Mouse (Mus musculus): ENCODE results near the gene Olfr1098. TPM values are rescaled to one million over a fixed set of nuclear protein-coding genes. Genes with fewer than 3 reads are reported as not detected.

Olfr1098 gene
- total RNA-seq (2012; rRNA removed) (not detected in 2 replicates), total RNA-seq (2014; rRNA removed) (not detected in 2 replicates), polyA plus RNA-seq (2012; ENCODE audit: insufficient read length, low read depth) (not detected in 2 replicates)

- TF ChIP-seq JUN (IDR thresholded peaks at IDR 0.05; ENCODE audit: insufficient read depth, low read depth, low read length) (no peak), POLR2AphosphoS2 (IDR thresholded peaks at IDR 0.05; ENCODE audit: low read depth, low read length) (no peak), SMC3 (IDR thresholded peaks at IDR 0.05; ENCODE audit: low read depth, low read length) (no peak), POLR2A (IDR thresholded peaks at IDR 0.05; ENCODE audit: low read depth, low read length) (no peak)
- H3K27me3 ChIP-seq (replicated peaks), result no peaks in the 10 kb centered on the region
- no peak within 1 kb of the TSS for H3K9ac ChIP-seq (ENCODE audit: insufficient read depth, low read depth)
- no peak within 1 kb of the TSS for H3K4me3 ChIP-seq (replicated peaks in 1 of 3; ENCODE audit: low read depth in 2 of 3, low read length in 2 of 3, poor library complexity in 1 of 3)
- no peaks in the 10 kb centered on the region for H3K79me2 ChIP-seq (replicated peaks; ENCODE audit: control insufficient read depth, extremely low read depth, insufficient read depth, poor library complexity, severe bottlenecking)
- H3K9me3 ChIP-seq (replicated peaks; ENCODE audit: low read length), result peaks cover 4% of the 10 kb centered on the region
- no peak within 1 kb of the TSS for H3K27ac ChIP-seq (ENCODE audit: insufficient read depth, low read depth)
- H3K36me3 ChIP-seq (replicated peaks in 1 of 2; ENCODE audit: control insufficient read depth in 1 of 2, insufficient read depth in 1 of 2, low read length in 1 of 2), result no peaks in the 10 kb centered on the region
- dilution Hi-C loops (cut with MboI; ENCODE audit: extremely low pct_ligation_motif_present, extremely low pct_unique_long_range_greater_than_20kb, low sequenced_read_pairs) (no loop called here), in situ Hi-C loops (cut with MboI; ENCODE audit: low pct_ligation_motif_present, low pct_unique_long_range_greater_than_20kb, low sequenced_read_pairs) (no loop called here)
- DNase-seq (ENCODE audit: extremely low read depth), result no peak
- no peak within 1 kb of the TSS for H3K4me2 ChIP-seq (ENCODE audit: insufficient read depth, low read depth, poor library complexity, severe bottlenecking)
- H3K4me1 ChIP-seq (ENCODE audit: control insufficient read depth in 1 of 2, insufficient read depth in 2 of 2), result no peaks in the 10 kb centered on the region
Observed at GRCm38 (mm10) chr2:86924445-86924844, at the start of gene Olfr1098. Olfr1098 (minus strand) TSS chr2:86924545.

- in situ Hi-C loops (cut with MboI; ENCODE audit: low pct_ligation_motif_present, low pct_unique_long_range_greater_than_20kb, low sequenced_read_pairs) (no loop called here), dilution Hi-C loops (cut with MboI; ENCODE audit: extremely low pct_ligation_motif_present, extremely low pct_unique_long_range_greater_than_20kb, low sequenced_read_pairs) (no loop called here)
Observed at GRCm38 (mm10) chr2:86960593-86960992, 36.2 kb upstream of the Olfr1098 start, which contains the start of gene Olfr1099. Olfr1099 (minus strand) TSS chr2:86960693.

GRCm38 (mm10) chr2:86926557-86926956 lies 2.2 kb upstream of the Olfr1098 start:
- Histone ChIP-seq H3K4me2 (ENCODE audit: insufficient read depth, low read depth, poor library complexity, severe bottlenecking) (no peak overlapping the region), H3K9ac (ENCODE audit: insufficient read depth, low read depth) (no peak overlapping the region), H3K27ac (ENCODE audit: insufficient read depth, low read depth) (no peak overlapping the region), H3K9me3 (replicated peaks; ENCODE audit: low read length) (peaks cover 9% of the 10 kb centered on the region), H3K36me3 (replicated peaks in 1 of 2; ENCODE audit: control insufficient read depth in 1 of 2, insufficient read depth in 1 of 2, low read length in 1 of 2) (no peaks in the 10 kb centered on the region), H3K27me3 (replicated peaks) (no peaks in the 10 kb centered on the region), H3K79me2 (replicated peaks; ENCODE audit: control insufficient read depth, extremely low read depth, insufficient read depth, poor library complexity, severe bottlenecking) (no peaks in the 10 kb centered on the region), H3K4me1 (ENCODE audit: control insufficient read depth in 1 of 2, insufficient read depth in 2 of 2) (no peaks in the 10 kb centered on the region), H3K4me3 (replicated peaks in 1 of 3; ENCODE audit: low read depth in 2 of 3, low read length in 2 of 3, poor library complexity in 1 of 3) (no peak overlapping the region)
- dilution Hi-C loops (cut with MboI; ENCODE audit: extremely low pct_ligation_motif_present, extremely low pct_unique_long_range_greater_than_20kb, low sequenced_read_pairs), result no loop called here
- in situ Hi-C loops (cut with MboI; ENCODE audit: low pct_ligation_motif_present, low pct_unique_long_range_greater_than_20kb, low sequenced_read_pairs), result no loop called here
- no peak for DNase-seq (ENCODE audit: extremely low read depth)
- TF ChIP-seq RAD21 (IDR thresholded peaks at IDR 0.05; ENCODE audit: low read depth, low read length) (no peak), TBP (conservative IDR thresholded peaks at IDR 0.05; ENCODE audit: low read depth, low read length) (no peak), MAFK (IDR thresholded peaks at IDR 0.05; ENCODE audit: insufficient replicate concordance, low read length) (no peak), ZMIZ1 (IDR thresholded peaks at IDR 0.05; ENCODE audit: low read depth, low read length) (no peak), EP300 (IDR thresholded peaks at IDR 0.05; ENCODE audit: low read length) (no peak), TCF12 (IDR thresholded peaks at IDR 0.05; ENCODE audit: low read depth, low read length) (no peak), CHD1 (IDR thresholded peaks at IDR 0.05; ENCODE audit: low read depth, low read length) (no peak), ZNF384 (IDR thresholded peaks at IDR 0.05; ENCODE audit: low read depth, low read length) (no peak), PAX5 (IDR thresholded peaks at IDR 0.05; ENCODE audit: low read length) (no peak), USF2 (conservative IDR thresholded peaks at IDR 0.05; ENCODE audit: low read depth, low read length) (no peak), SMC3 (IDR thresholded peaks at IDR 0.05; ENCODE audit: low read depth, low read length) (no peak), MXI1 (IDR thresholded peaks at IDR 0.05; ENCODE audit: low read depth, low read length) (no peak), KAT2A (IDR thresholded peaks at IDR 0.05; ENCODE audit: insufficient replicate concordance, low read length) (no peak)

More at GRCm38 (mm10) chr2:86960593-86960992, 36.2 kb upstream of the Olfr1098 start, which contains the start of gene Olfr1099:
- Histone ChIP-seq H3K27me3 (replicated peaks) (no peaks in the 10 kb centered on the region), H3K4me2 (ENCODE audit: insufficient read depth, low read depth, poor library complexity, severe bottlenecking) (no peak within 1 kb of the TSS), H3K4me1 (ENCODE audit: control insufficient read depth in 1 of 2, insufficient read depth in 2 of 2) (no peaks in the 10 kb centered on the region), H3K9me3 (replicated peaks; ENCODE audit: low read length) (peaks cover 9% of the 10 kb centered on the region), H3K9ac (ENCODE audit: insufficient read depth, low read depth) (no peak within 1 kb of the TSS), H3K36me3 (replicated peaks in 1 of 2; ENCODE audit: control insufficient read depth in 1 of 2, insufficient read depth in 1 of 2, low read length in 1 of 2) (no peaks in the 10 kb centered on the region), H3K4me3 (replicated peaks in 1 of 3; ENCODE audit: low read depth in 2 of 3, low read length in 2 of 3, poor library complexity in 1 of 3) (no peak within 1 kb of the TSS), H3K79me2 (replicated peaks; ENCODE audit: control insufficient read depth, extremely low read depth, insufficient read depth, poor library complexity, severe bottlenecking) (no peaks in the 10 kb centered on the region), H3K27ac (ENCODE audit: insufficient read depth, low read depth) (no peak within 1 kb of the TSS)
- TF ChIP-seq RAD21 (IDR thresholded peaks at IDR 0.05; ENCODE audit: low read depth, low read length), result no peak
- no peak for TF ChIP-seq ZKSCAN1 (IDR thresholded peaks at IDR 0.05; ENCODE audit: borderline replicate concordance, low read depth, low read length)
- no peak for TF ChIP-seq KAT2A (IDR thresholded peaks at IDR 0.05; ENCODE audit: insufficient replicate concordance, low read length)
- no peak for TF ChIP-seq USF1 (IDR thresholded peaks at IDR 0.05; ENCODE audit: low read depth, low read length)
- no peak for TF ChIP-seq NRF1 (IDR thresholded peaks at IDR 0.05; ENCODE audit: low read depth, low read length)
- no peak for TF ChIP-seq IRF4 (IDR thresholded peaks at IDR 0.05; ENCODE audit: low read depth, low read length)
- no peak for TF ChIP-seq MXI1 (IDR thresholded peaks at IDR 0.05; ENCODE audit: low read depth, low read length)
- no peak for TF ChIP-seq E2F4 (IDR thresholded peaks at IDR 0.05; ENCODE audit: insufficient replicate concordance, low read depth, low read length)
- TF ChIP-seq USF2 (conservative IDR thresholded peaks at IDR 0.05; ENCODE audit: low read depth, low read length), result no peak
- DNase-seq (ENCODE audit: extremely low read depth), result no peak
